Mouse (Mus musculus) ES-Bruce4 (cell line): ENCODE results near the gene Mrtfb.

Experiments used
- CTCF ChIP-seq: IDR thresholded peaks from one replicate; pipeline ENCODE4 v1.8.1; 2011; ENCODE audit warnings: low read depth, low read length
- EP300 ChIP-seq: IDR thresholded peaks from 2 replicates; pipeline ENCODE4 v1.6.1; 2011; ENCODE audit warnings: low read depth, low read length; ENCODE audit not compliant: insufficient read depth
- POLR2A ChIP-seq: IDR thresholded peaks from one replicate; pipeline ENCODE4 v1.8.1; 2011; ENCODE audit warnings: low read length; ENCODE audit not compliant: insufficient read depth

GRCm38 (mm10) chr16:13426831-13427589 is 170.7 kb downstream of the Mrtfb start:
- TF ChIP-seq CTCF (no peak), POLR2A (no peak), EP300 (no peak)
